Mouse (Mus musculus) ES-Bruce4 (cell line): Measurements from ENCODE around the gene F2rl1. TPM values are rescaled to one million over a fixed set of nuclear protein-coding genes. Genes with fewer than 3 reads are reported as not detected.
A peak's percentile ranks its signal among the peaks of the same experiment; 100 is the strongest.
"Not testable (repeated sequence)": the region's sequence is repeated elsewhere in the genome, so short reads cannot be mapped to it uniquely, and the experiment has no call there.

Source experiments
- H3K27ac ChIP-seq: 2 replicates; pipeline ENCODE4 v1.5.1; 2012; ENCODE audit warnings: low read length, inconsistent platforms; ENCODE audit not compliant: insufficient read depth
- H3K27me3 ChIP-seq: 2 replicates; pipeline ENCODE4 v1.6.1; 2012; ENCODE audit warnings: mild to moderate bottlenecking, low read length, inconsistent platforms; ENCODE audit not compliant: control insufficient read depth, poor library complexity, insufficient read depth, severe bottlenecking
- H3K36me3 ChIP-seq: 2 replicates; pipeline ENCODE4 v1.6.1; 2012; ENCODE audit warnings: inconsistent platforms, mild to moderate bottlenecking, low read length, moderate library complexity; ENCODE audit not compliant: control insufficient read depth, poor library complexity, insufficient read depth, severe bottlenecking
- H3K4me1 ChIP-seq: one replicate; pipeline ENCODE4 v1.8.1; 2011; ENCODE audit warnings: low read length; ENCODE audit not compliant: control insufficient read depth, insufficient read depth
- H3K4me3 ChIP-seq: 2 replicates; pipeline ENCODE4 v1.5.1; 2011; ENCODE audit warnings: low read depth, mild to moderate bottlenecking, low read length
- H3K9ac ChIP-seq: 2 replicates; pipeline ENCODE4 v1.6.1; 2012; ENCODE audit warnings: low read depth, mild to moderate bottlenecking, inconsistent platforms; ENCODE audit not compliant: poor library complexity, severe bottlenecking
- H3K9me3 ChIP-seq: replicated peaks from 2 replicates; pipeline ENCODE4 v1.6.1; 2012; ENCODE audit warnings: mild to moderate bottlenecking, low read length, inconsistent platforms; ENCODE audit not compliant: control insufficient read depth, poor library complexity, insufficient read depth, severe bottlenecking
- CTCF ChIP-seq: IDR thresholded peaks from one replicate; pipeline ENCODE4 v1.8.1; 2011; ENCODE audit warnings: low read depth, low read length
- EP300 ChIP-seq: IDR thresholded peaks from 2 replicates; pipeline ENCODE4 v1.6.1; 2011; ENCODE audit warnings: low read depth, low read length; ENCODE audit not compliant: insufficient read depth
- POLR2A ChIP-seq: IDR thresholded peaks from one replicate; pipeline ENCODE4 v1.8.1; 2011; ENCODE audit warnings: low read length; ENCODE audit not compliant: insufficient read depth
- polyA plus RNA-seq: library from polyadenylated mRNA; stranded (reverse); fragments of >200 nt; gene quantifications from 2 replicates; pipeline ENCODE4 v1.2.4, GENCODE M21; 2011; ENCODE audit warnings: low read depth; ENCODE audit not compliant: missing spikeins, insufficient read depth, insufficient read length

The F2rl1 gene
- polyA plus RNA-seq, 1 experiment, result 65.2 TPM

DNA sequence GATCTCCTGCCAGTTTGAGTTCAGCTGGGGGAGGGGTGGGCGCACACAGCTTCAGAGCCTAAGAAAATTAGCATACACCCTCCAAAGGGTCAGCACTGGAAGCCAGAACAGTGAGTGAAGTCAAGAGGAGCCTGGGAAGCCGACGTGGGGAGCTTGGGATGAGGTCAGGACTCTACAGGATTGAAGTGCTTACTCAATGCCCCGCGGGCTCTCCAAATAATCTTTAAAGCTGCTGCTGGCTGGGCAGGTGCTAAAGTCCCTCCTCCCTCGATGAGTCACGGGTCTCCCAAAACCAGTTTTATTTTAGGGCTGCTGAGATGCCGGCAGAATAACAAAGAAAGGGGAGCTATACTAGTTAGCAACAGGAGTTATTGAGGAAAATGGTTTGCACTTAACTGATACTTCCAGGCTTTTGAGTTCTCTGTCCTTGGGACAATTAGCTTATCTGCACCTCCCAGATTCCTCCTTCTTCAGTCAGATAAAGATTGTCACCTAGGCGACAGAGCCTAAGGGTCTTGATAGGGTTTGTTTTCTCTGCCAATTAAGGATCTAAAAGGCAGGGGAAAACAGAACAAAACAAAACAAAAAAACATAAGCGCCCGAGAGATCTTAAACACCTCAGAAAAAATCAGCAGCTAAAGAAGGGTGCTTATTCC lies 10.6 kb upstream of the F2rl1 start:
- TF ChIP-seq POLR2A, result no peak
- TF ChIP-seq EP300, result peak; percentile 93
- peak overlapping the region; percentile 97 for H3K27ac ChIP-seq
- no peaks in the 10 kb centered on the region for H3K27me3 ChIP-seq
- no peaks in the 10 kb centered on the region for H3K36me3 ChIP-seq
- peak overlapping the region; percentile 20 for H3K9ac ChIP-seq
- H3K4me3 ChIP-seq, result peak overlapping the region; percentile 50
- peaks cover 13% of the 10 kb centered on the region for H3K4me1 ChIP-seq
- H3K9me3 ChIP-seq, result no peaks in the 10 kb centered on the region

DNA sequence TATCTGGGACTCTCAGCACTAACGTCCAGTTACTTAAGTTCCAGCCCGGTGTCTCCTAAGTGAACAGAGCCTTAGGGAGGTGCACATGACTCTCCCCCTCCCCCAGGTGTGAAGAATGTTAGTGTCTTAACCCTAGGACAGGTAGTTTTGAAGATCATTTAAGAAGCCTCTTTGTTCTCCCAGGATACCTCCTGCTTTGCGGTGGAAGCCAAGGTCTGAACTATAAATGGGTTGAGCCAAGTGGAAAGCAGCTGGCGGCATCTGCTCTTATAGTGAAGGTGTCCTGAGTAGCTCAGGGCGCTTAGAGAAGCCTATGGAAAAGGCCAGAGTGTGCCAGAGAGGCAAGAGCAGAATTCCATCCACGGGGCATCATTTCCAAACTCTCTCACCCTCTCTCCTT lies 10.0 kb upstream of the F2rl1 start:
- Histone ChIP-seq H3K4me3 (peak overlapping the region; percentile 50), H3K27me3 (no peaks in the 10 kb centered on the region), H3K36me3 (no peaks in the 10 kb centered on the region), H3K4me1 (peaks cover 11% of the 10 kb centered on the region), H3K9ac (peak overlapping the region; percentile 20), H3K9me3 (no peaks in the 10 kb centered on the region), H3K27ac (peak overlapping the region; percentile 97)
- TF ChIP-seq EP300 (no peak), POLR2A (no peak), CTCF (no peak)

GRCm38 (mm10) chr13:95534131-95534561 lies 9.1 kb upstream of the F2rl1 start:
- Histone ChIP-seq H3K27ac (peak overlapping the region; percentile 96), H3K9me3 (no peaks in the 10 kb centered on the region), H3K4me1 (peaks cover 11% of the 10 kb centered on the region), H3K9ac (peak overlapping the region; percentile 38), H3K4me3 (no peak overlapping the region), H3K27me3 (no peaks in the 10 kb centered on the region), H3K36me3 (no peaks in the 10 kb centered on the region)
- TF ChIP-seq CTCF (no peak), EP300 (peak; percentile 99)

- peak overlapping the region; percentile 50 for H3K4me3 ChIP-seq
- H3K27ac ChIP-seq, result peak overlapping the region; percentile 96
- H3K36me3 ChIP-seq, result no peaks in the 10 kb centered on the region
- H3K27me3 ChIP-seq, result no peaks in the 10 kb centered on the region
- H3K9me3 ChIP-seq, result no peaks in the 10 kb centered on the region
- H3K4me1 ChIP-seq, result peaks cover 11% of the 10 kb centered on the region
- H3K9ac ChIP-seq, result peak overlapping the region; percentile 38
- TF ChIP-seq EP300 (peak; percentile 69; the same call in 1 of the 2 replicates), POLR2A (no peak), CTCF (no peak)
Observed at GRCm38 (mm10) chr13:95533640-95534039, 8.6 kb upstream of the F2rl1 start.

DNA sequence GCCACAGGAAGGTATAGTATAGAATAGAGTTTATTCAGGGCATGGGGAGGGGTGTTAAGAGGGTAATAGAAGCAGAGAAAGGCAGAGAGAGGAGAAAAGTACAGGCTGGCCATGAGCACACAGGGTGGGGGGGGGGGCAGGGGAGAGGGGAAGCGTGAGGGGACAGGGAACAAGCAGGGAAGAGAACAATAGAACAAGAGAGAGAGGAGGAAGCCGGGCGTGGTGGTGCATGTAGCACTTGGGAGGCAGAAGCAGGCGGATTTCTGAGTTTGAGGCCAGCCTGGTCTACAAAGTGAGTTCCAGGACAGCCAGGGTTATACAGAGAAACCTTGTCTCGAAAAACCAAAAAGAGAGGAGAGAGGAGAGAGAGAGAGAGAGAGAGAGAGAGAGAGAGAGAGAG lies 8.1 kb upstream of the F2rl1 start:
- not testable (repeated sequence) for H3K27me3 ChIP-seq, H3K36me3 ChIP-seq, H3K4me3 ChIP-seq, H3K9me3 ChIP-seq
- peaks cover 11% of the 10 kb centered on the region for H3K4me1 ChIP-seq
- H3K27ac ChIP-seq, result peak overlapping the region; percentile 96
- peak overlapping the region; percentile 38 for H3K9ac ChIP-seq

DNA sequence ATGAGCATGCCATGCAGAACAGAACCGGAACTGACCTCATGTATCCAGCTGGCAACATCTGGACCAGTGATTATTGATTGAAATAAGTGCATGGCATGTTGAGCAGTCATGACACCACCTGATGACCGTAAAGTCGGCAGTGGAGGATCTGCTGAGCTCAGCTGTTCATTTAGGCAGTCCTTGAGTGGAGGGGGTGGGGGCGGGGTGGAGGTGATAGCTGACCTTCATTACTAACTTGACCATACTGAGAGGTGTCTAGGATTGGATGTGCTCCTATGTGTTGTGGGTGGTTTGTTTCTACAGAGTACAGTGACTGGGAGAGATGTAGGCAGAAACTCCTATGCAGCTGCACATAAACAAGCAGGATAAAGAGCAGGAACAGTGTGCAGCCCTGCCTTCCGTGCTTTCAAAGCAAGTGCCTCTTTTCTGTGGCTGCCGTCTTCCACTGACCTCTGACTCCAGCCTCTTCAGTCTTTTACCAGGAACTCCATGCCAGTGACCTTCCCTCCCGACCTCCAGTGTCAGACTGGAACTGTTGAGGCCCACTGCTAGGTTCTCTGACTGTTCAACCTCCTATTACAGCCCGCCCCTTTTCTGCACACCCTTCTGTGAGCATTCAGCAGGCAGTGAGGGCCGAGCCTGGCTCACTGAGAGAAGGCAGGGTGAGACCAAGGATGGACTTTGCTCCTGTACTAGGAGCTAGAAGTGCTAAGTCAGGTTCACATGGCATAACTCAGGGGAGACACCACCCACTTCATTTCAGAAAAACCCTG lies 6.4 kb upstream of the F2rl1 start:
- no peak for TF ChIP-seq CTCF
- TF ChIP-seq EP300, result peak; percentile 32; the same call in 1 of the 2 replicates
- H3K27ac ChIP-seq, result peak overlapping the region; percentile 39
- H3K9me3 ChIP-seq, result no peaks in the 10 kb centered on the region
- H3K4me1 ChIP-seq, result peaks cover 11% of the 10 kb centered on the region
- no peak overlapping the region for H3K4me3 ChIP-seq
- no peaks in the 10 kb centered on the region for H3K36me3 ChIP-seq
- no peak overlapping the region for H3K9ac ChIP-seq
- no peaks in the 10 kb centered on the region for H3K27me3 ChIP-seq
